Mouse (Mus musculus) gastrocnemius, adult 2 months (tissue): ENCODE results near the gene Slc44a2. TPM values are rescaled to one million over a fixed set of nuclear protein-coding genes. Genes with fewer than 3 reads are reported as not detected.

ENCODE experiments used
- DNase-seq: peaks from one replicate; pipeline ENCODE4 v3.0.0; 2022
- H3K27ac ChIP-seq: fragments of 200-600 bp; 2 replicates; pipeline ENCODE4 v1.8.1; 2022; ENCODE audit warnings: mild to moderate bottlenecking
- H3K4me3 ChIP-seq: fragments of 200-600 bp; 2 replicates; pipeline ENCODE4 v1.8.1; 2022; ENCODE audit warnings: mild to moderate bottlenecking, moderate library complexity
- CTCF ChIP-seq: fragments of 200-600 bp; IDR thresholded peaks from 2 replicates; pipeline ENCODE4 v1.8.1; 2022; ENCODE audit warnings: antibody characterized with exemption, mild to moderate bottlenecking, moderate library complexity
- intact Hi-C: fragments of 180-260 bp; cut with DNase I; formaldehyde crosslinking; loops from one replicate; pipeline ENCODE4 v1.15.1; 2025
- total RNA-seq, 2 experiments: library from RNA; stranded (reverse); gene quantifications; 2 replicates each; pipeline ENCODE4 v1.2.3; 2021

The Slc44a2 gene
- total RNA-seq, 2 experiments from 2014 or later, result 168 to 178 TPM

- no peak overlapping the region for H3K27ac ChIP-seq
- no peak for DNase-seq
- TF ChIP-seq CTCF, result no peak
- intact Hi-C loops, result no loop called here
- H3K4me3 ChIP-seq, result no peak overlapping the region
Measured at GRCm38 (mm10) chr9:21379195-21379594, 58.7 kb downstream of the Slc44a2 start.

- peak; percentile 14; the same call in 1 of the 2 replicates for TF ChIP-seq CTCF
- H3K4me3 ChIP-seq, result no peak overlapping the region
- DNase-seq, result no peak
- peak overlapping the region; percentile 10 for H3K27ac ChIP-seq
- intact Hi-C loops, result no loop called here
Measured at GRCm38 (mm10) chr9:21380868-21381267, 60.4 kb downstream of the Slc44a2 start.

GRCm38 (mm10) chr9:21383966-21384365 is 63.5 kb downstream of the Slc44a2 start:
- Histone ChIP-seq H3K27ac (no peak overlapping the region), H3K4me3 (no peak overlapping the region)
- intact Hi-C loops, result no loop called here
- no peak for TF ChIP-seq CTCF
- DNase-seq, result no peak

GRCm38 (mm10) chr9:21392646-21393175 is 72.2 kb downstream of the Slc44a2 start:
- no peak for DNase-seq
- intact Hi-C loops, result no loop called here
- Histone ChIP-seq H3K27ac (no peak overlapping the region), H3K4me3 (no peak overlapping the region)
- TF ChIP-seq CTCF, result no peak

DNA sequence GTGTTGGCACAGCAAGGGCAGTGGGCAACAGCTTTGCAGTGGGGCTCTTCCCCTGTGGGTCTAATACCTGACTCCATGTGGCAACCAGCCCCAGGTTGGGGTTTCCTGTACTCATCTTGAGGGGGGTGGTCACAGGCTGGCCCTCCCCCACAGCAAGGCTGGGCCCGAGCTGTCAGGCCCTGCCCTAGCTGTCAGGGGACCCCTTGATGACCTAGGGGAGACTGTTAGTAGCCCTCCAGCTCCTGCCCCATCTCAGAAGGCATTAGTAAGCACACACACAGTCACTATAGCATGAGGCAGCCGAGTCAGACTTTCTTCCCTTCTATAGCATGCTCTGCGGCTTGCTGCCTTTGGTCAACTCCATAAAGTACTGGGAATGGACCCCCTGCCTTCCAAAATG is 75.2 kb downstream of the Slc44a2 start:
- Histone ChIP-seq H3K27ac (no peak overlapping the region), H3K4me3 (no peak overlapping the region)
- DNase-seq, result no peak
- intact Hi-C loops, result no loop called here
- no peak for TF ChIP-seq CTCF

DNA sequence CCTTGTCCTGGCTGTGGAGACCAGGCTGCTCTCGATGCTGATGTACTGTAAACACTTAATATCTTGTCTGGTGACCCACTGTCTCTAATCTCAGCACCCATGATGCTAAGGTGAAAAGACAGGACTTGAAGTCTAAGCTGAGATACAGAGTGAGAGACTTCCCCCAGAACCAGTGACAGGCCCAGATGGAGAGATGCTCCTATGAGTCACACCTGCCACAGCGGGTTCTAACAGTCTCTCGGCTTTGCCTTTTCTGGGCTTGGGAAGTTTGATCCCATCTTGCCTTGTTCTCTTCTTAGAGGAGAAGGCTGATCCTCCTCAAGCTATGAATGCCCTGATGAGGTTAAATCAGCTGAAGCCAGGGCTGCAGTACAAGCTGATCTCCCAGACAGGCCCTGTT is 76.7 kb downstream of the Slc44a2 start:
- Histone ChIP-seq H3K4me3 (no peak overlapping the region), H3K27ac (no peak overlapping the region)
- intact Hi-C loops, result no loop called here
- no peak for DNase-seq
- TF ChIP-seq CTCF, result no peak

DNA sequence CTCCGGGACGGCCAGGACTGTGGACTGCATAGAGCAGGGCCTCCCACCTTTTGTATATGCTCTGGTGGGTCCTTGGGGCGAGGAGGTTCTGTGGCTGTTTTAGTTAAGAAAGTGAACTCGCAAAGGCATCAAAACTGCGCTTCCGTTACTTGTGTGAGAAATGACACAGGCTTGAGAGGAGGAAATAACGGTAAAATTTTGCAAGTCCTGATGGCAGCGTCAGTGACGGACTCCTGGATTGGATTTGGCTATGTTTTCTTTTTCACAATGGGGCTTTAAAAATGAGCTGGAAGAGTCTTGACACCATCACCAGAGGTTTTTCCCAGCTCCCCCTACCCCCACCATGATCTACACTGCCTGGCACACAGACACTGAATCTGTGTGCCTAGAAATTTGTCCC is 80.5 kb downstream of the Slc44a2 start:
- Histone ChIP-seq H3K4me3 (no peak overlapping the region), H3K27ac (no peak overlapping the region)
- TF ChIP-seq CTCF, result no peak
- intact Hi-C loops, result no loop called here
- DNase-seq, result no peak

GRCm38 (mm10) chr9:21402764-21403253 is 82.3 kb downstream of the Slc44a2 start:
- intact Hi-C loops, result no loop called here
- H3K27ac ChIP-seq, result no peak overlapping the region
- H3K4me3 ChIP-seq, result no peak overlapping the region
- no peak for DNase-seq
- no peak for TF ChIP-seq CTCF

GRCm38 (mm10) chr9:21403745-21404144 is 83.2 kb downstream of the Slc44a2 start:
- Histone ChIP-seq H3K4me3 (no peak overlapping the region), H3K27ac (no peak overlapping the region)
- no peak for DNase-seq
- intact Hi-C loops, result no loop called here
- TF ChIP-seq CTCF, result no peak

Other genes with a start within 250 kb of the Slc44a2 start
- gene Gm49373, start 247.6 kb upstream of the Slc44a2 start, total RNA-seq, result under 1 TPM; 0.26 to 0.39 TPM
- gene Fdx1l, start 247.1 kb upstream of the Slc44a2 start, total RNA-seq, result 10 to 100 TPM; 39.0 to 49.0 TPM
- 1 to 10 TPM; 1.2 to 1.6 TPM for gene Gm38431, start 228.7 kb upstream of the Slc44a2 start, total RNA-seq
- gene Raver1, start 228.7 kb upstream of the Slc44a2 start, total RNA-seq, result 10 to 100 TPM; 17.1 to 19.5 TPM
- gene Tyk2, start 189.5 kb upstream of the Slc44a2 start, total RNA-seq, result 1 to 10 TPM; 4.4 to 5.9 TPM
- gene Cdc37, start 170.7 kb upstream of the Slc44a2 start, total RNA-seq, result 100 to 1,000 TPM; 116 to 139 TPM
- 10 to 100 TPM; 39.0 to 66.8 TPM for gene Pde4a, start 155.0 kb upstream of the Slc44a2 start, total RNA-seq
- gene Keap1, start 81.3 kb upstream of the Slc44a2 start, total RNA-seq, result 10 to 100 TPM; 51.3 to 62.3 TPM
- gene S1pr5, start 72.3 kb upstream of the Slc44a2 start, total RNA-seq, result under 1 TPM; 0.15 to 0.33 TPM
- gene Atg4d, start 55.4 kb upstream of the Slc44a2 start, total RNA-seq, result 10 to 100 TPM; 68.0 to 77.4 TPM
- 10 to 100 TPM; 11.0 to 12.6 TPM for gene Kri1, start 32.7 kb upstream of the Slc44a2 start, total RNA-seq
- gene Cdkn2d, start 29.3 kb upstream of the Slc44a2 start, total RNA-seq, result 1 to 10 TPM; 8.6 to 9.1 TPM
- gene Ap1m2, start 8.4 kb upstream of the Slc44a2 start, total RNA-seq, result not detected
- gene Ilf3, start 47.2 kb downstream of the Slc44a2 start, total RNA-seq, result 10 to 100 TPM; 21.2 to 25.2 TPM
- 1 to 10 TPM; 7.0 to 8.4 TPM for gene Qtrt1, start 91.1 kb downstream of the Slc44a2 start, total RNA-seq
- 10 to 100 TPM; 38.2 to 41.8 TPM for gene Dnm2, start 104.2 kb downstream of the Slc44a2 start, total RNA-seq
- gene Tmed1, start 189.6 kb downstream of the Slc44a2 start, total RNA-seq, result 10 to 100 TPM; 28.9 to 35.8 TPM
- gene AB124611, start 205.5 kb downstream of the Slc44a2 start, total RNA-seq, result 1 to 10 TPM in 1 of 2 experiments, under 1 TPM in 1; 0.74 to 1.3 TPM
- gene Carm1, start 226.2 kb downstream of the Slc44a2 start, total RNA-seq, result 10 to 100 TPM; 54.6 to 57.2 TPM